Mouse (Mus musculus): ENCODE measurements around the gene Gm45062. TPM values are rescaled to one million over a fixed set of nuclear protein-coding genes. Genes with fewer than 3 reads are reported as not detected.
A peak's percentile ranks its signal among the peaks of the same experiment; 100 is the strongest.

Gm45062 gene
- polyA plus RNA-seq, 1 experiment from 2014 or later, result 9.7 TPM

GRCm38 (mm10) chr6:8628226-8628625 lies 369.0 kb downstream of the Gm45062 start:
- no peak overlapping the region for H3K4me2 ChIP-seq
- no peaks in the 10 kb centered on the region for H3K36me3 ChIP-seq
- no peaks in the 10 kb centered on the region for H3K4me1 ChIP-seq
- H3K9ac ChIP-seq, result no peak overlapping the region
- no peak overlapping the region for H3K4me3 ChIP-seq
- H3K9me3 ChIP-seq, result no peaks in the 10 kb centered on the region
- ATAC-seq (ENCODE audit: insufficient number of reproducible peaks, low FRiP score, low TSS enrichment, low read depth), result no peak
- H3K27ac ChIP-seq, result no peak overlapping the region
- H3K27me3 ChIP-seq, result no peaks in the 10 kb centered on the region
- 93% methylated on average over 8 of the region's 8 CpGs for whole genome bisulfite sequencing

DNA sequence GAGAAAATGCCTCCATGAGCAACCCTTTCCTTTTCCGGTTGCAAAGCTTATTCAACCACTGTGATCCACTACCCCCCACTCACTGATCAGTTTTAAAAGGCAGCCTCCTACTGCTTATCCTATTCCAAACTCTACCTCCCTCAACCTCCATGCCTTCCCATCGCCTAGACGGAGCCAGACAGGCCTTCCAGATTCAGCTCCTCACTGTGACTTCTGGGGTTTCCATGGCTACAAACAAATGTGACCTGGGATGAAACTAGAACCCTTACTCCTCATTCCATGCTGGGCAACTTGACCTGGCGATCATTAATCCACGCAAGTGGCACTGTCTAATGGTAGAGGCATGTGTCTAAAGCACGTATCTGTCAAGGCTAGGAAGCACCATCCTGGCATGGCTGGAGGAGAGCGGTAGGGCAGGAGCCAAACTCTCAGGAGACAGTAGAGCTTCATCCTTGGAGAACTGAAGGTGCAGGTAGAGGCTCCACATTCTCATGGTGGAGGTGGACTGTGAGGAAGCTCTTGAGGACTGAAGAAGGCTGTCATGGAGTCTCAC lies 369.5 kb downstream of the Gm45062 start:
- Histone ChIP-seq H3K9me3 (no peaks in the 10 kb centered on the region), H3K4me1 (no peaks in the 10 kb centered on the region), H3K4me2 (no peak overlapping the region), H3K4me3 (no peak overlapping the region), H3K27me3 (no peaks in the 10 kb centered on the region), H3K27ac (no peak overlapping the region), H3K36me3 (no peaks in the 10 kb centered on the region), H3K9ac (no peak overlapping the region)
- ATAC-seq (ENCODE audit: insufficient number of reproducible peaks, low FRiP score, low TSS enrichment, low read depth), result no peak
- WGBS, result 88% methylated on average over 7 of the region's 7 CpGs

DNA sequence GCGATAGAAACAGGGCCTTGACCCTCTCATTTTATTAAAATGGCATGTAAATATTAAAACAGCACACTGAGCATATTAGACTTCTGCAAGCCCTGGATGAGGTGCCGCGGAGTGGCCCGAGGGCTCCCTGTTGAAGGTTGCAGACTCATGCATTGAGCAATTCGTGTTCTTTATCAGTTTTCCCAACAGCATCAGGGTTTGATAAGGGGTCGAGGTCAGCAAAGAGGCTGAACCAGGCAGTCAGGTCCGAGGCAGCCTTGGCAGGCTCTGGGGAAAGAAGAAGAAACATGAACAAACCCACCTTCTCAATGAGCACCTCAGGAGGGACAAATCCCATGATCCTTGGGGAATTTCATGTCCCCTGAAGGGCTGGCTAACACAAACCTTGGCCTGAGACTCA lies 371.3 kb downstream of the Gm45062 start:
- Histone ChIP-seq H3K4me3 (no peak overlapping the region), H3K9ac (no peak overlapping the region), H3K27me3 (no peaks in the 10 kb centered on the region), H3K4me1 (0 out of 2 replicates have a peak, but pooled peaks cover 3% of the 10 kb centered on the region), H3K9me3 (no peaks in the 10 kb centered on the region), H3K4me2 (no peak overlapping the region), H3K36me3 (no peaks in the 10 kb centered on the region), H3K27ac (no peak overlapping the region)
- WGBS, result 85% methylated on average over 7 of the region's 7 CpGs
- no peak for ATAC-seq (ENCODE audit: insufficient number of reproducible peaks, low FRiP score, low TSS enrichment, low read depth)

- Histone ChIP-seq H3K27ac (no peak overlapping the region), H3K27me3 (no peaks in the 10 kb centered on the region), H3K9me3 (no peaks in the 10 kb centered on the region), H3K36me3 (no peaks in the 10 kb centered on the region), H3K4me2 (no peak overlapping the region), H3K4me3 (no peak overlapping the region), H3K9ac (no peak overlapping the region), H3K4me1 (0 out of 2 replicates have a peak, but pooled peaks cover 3% of the 10 kb centered on the region)
- no peak for ATAC-seq (ENCODE audit: insufficient number of reproducible peaks, low FRiP score, low TSS enrichment, low read depth)
- 74% methylated on average over 8 of the region's 8 CpGs for WGBS
Measured at GRCm38 (mm10) chr6:8631362-8631761, 372.1 kb downstream of the Gm45062 start.

- no peaks in the 10 kb centered on the region for H3K9me3 ChIP-seq
- 0 out of 2 replicates have a peak, but pooled peaks cover 3% of the 10 kb centered on the region for H3K4me1 ChIP-seq
- no peaks in the 10 kb centered on the region for H3K27me3 ChIP-seq
- no peak for ATAC-seq (ENCODE audit: insufficient number of reproducible peaks, low FRiP score, low TSS enrichment, low read depth)
- no peak overlapping the region for H3K27ac ChIP-seq
- no peak overlapping the region for H3K9ac ChIP-seq
- 67% methylated on average over 5 of the region's 5 CpGs for WGBS
- H3K4me3 ChIP-seq, result no peak overlapping the region
- no peak overlapping the region for H3K4me2 ChIP-seq
- H3K36me3 ChIP-seq, result no peaks in the 10 kb centered on the region
Measured at GRCm38 (mm10) chr6:8631986-8632632, 372.9 kb downstream of the Gm45062 start.

- Histone ChIP-seq H3K4me2 (no peak overlapping the region), H3K36me3 (no peaks in the 10 kb centered on the region), H3K4me1 (0 out of 2 replicates have a peak, but pooled peaks cover 3% of the 10 kb centered on the region), H3K27me3 (no peaks in the 10 kb centered on the region), H3K9ac (no peak overlapping the region), H3K9me3 (no peaks in the 10 kb centered on the region), H3K4me3 (no peak overlapping the region), H3K27ac (no peak overlapping the region)
- 90% methylated on average over 4 of the region's 4 CpGs for WGBS
- no peak for ATAC-seq (ENCODE audit: insufficient number of reproducible peaks, low FRiP score, low TSS enrichment, low read depth)
Measured at GRCm38 (mm10) chr6:8632701-8633100, 373.5 kb downstream of the Gm45062 start.

GRCm38 (mm10) chr6:8638122-8638521 lies 378.9 kb downstream of the Gm45062 start:
- Histone ChIP-seq H3K27ac (no peak overlapping the region), H3K4me1 (0 out of 2 replicates have a peak, but pooled peaks cover 3% of the 10 kb centered on the region), H3K4me3 (no peak overlapping the region), H3K9me3 (no peaks in the 10 kb centered on the region), H3K27me3 (no peaks in the 10 kb centered on the region), H3K9ac (no peak overlapping the region), H3K4me2 (no peak overlapping the region), H3K36me3 (no peaks in the 10 kb centered on the region)
- no peak for ATAC-seq (ENCODE audit: insufficient number of reproducible peaks, low FRiP score, low TSS enrichment, low read depth)
- WGBS, result 92% methylated on average over 4 of the region's 4 CpGs

DNA sequence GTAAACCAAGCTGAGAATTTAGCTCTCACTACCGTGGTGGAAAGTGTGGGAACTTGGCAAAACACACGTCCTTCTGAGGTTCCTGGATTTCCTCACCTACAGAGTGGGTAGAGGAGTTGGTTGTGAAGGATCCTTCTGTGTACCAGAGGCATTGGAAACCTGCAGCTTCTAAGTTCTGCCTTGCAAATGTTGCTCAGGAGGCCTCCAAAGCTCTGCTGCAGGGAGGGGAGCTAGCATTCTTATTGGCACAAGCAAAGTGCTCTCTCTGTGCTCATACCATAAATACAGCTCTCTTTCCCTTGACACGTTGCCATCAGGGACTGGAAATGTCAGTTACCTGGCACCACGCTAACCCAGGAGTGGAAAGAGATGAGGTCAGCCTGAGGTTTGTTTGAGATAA lies 379.6 kb downstream of the Gm45062 start:
- Histone ChIP-seq H3K27ac (no peak overlapping the region), H3K36me3 (no peaks in the 10 kb centered on the region), H3K9me3 (no peaks in the 10 kb centered on the region), H3K27me3 (no peaks in the 10 kb centered on the region), H3K4me1 (0 out of 2 replicates have a peak, but pooled peaks cover 3% of the 10 kb centered on the region), H3K4me2 (no peak overlapping the region), H3K9ac (no peak overlapping the region), H3K4me3 (no peak overlapping the region)
- ATAC-seq (ENCODE audit: insufficient number of reproducible peaks, low FRiP score, low TSS enrichment, low read depth), result 0 out of 2 replicates have a peak, but pooled peaks have one; percentile 30
- WGBS, result 67% methylated on average over 4 of the region's 4 CpGs

GRCm38 (mm10) chr6:8639526-8639925 lies 380.3 kb downstream of the Gm45062 start:
- no peak for ATAC-seq (ENCODE audit: insufficient number of reproducible peaks, low FRiP score, low TSS enrichment, low read depth)
- WGBS, result 72% methylated on average over 2 of the region's 2 CpGs
- Histone ChIP-seq H3K27me3 (no peaks in the 10 kb centered on the region), H3K9ac (no peak overlapping the region), H3K4me3 (no peak overlapping the region), H3K4me1 (no peaks in the 10 kb centered on the region), H3K4me2 (no peak overlapping the region), H3K36me3 (no peaks in the 10 kb centered on the region), H3K27ac (no peak overlapping the region), H3K9me3 (no peaks in the 10 kb centered on the region)

DNA sequence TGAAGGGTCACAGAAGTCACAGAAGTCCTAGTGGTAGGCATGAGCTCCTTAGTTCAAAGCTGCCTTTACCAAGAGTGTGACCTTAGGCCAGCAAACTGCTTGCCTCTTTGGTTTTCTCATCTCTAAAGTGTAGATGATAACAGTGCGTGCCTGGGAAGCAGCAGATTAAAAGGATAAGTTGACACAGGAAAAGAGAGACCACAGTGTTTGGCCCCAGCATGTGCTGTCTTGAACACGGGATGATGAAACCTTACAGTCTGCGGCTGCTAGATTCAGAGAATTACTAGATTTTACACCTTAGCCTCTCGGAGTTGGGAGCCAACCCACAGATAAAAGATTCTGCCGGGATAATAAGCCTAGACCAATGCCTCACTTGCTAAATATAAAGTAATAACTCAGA lies 381.6 kb downstream of the Gm45062 start:
- H3K27ac ChIP-seq, result no peak overlapping the region
- H3K36me3 ChIP-seq, result no peaks in the 10 kb centered on the region
- H3K4me2 ChIP-seq, result no peak overlapping the region
- H3K27me3 ChIP-seq, result no peaks in the 10 kb centered on the region
- 87% methylated on average over 5 of the region's 5 CpGs for WGBS
- peaks cover 7% of the 10 kb centered on the region for H3K4me1 ChIP-seq
- H3K4me3 ChIP-seq, result no peak overlapping the region
- ATAC-seq (ENCODE audit: insufficient number of reproducible peaks, low FRiP score, low TSS enrichment, low read depth), result no peak
- H3K9ac ChIP-seq, result no peak overlapping the region
- H3K9me3 ChIP-seq, result no peaks in the 10 kb centered on the region

GRCm38 (mm10) chr6:8644703-8645102 lies 385.5 kb downstream of the Gm45062 start:
- Histone ChIP-seq H3K36me3 (no peaks in the 10 kb centered on the region), H3K4me2 (no peak overlapping the region), H3K4me3 (no peak overlapping the region), H3K27me3 (no peaks in the 10 kb centered on the region), H3K4me1 (peaks cover 10% of the 10 kb centered on the region), H3K27ac (peak overlapping the region; percentile 67), H3K9ac (no peak overlapping the region), H3K9me3 (no peaks in the 10 kb centered on the region)
- 59% methylated on average over 10 of the region's 10 CpGs for WGBS
- no peak for ATAC-seq (ENCODE audit: insufficient number of reproducible peaks, low FRiP score, low TSS enrichment, low read depth)

DNA sequence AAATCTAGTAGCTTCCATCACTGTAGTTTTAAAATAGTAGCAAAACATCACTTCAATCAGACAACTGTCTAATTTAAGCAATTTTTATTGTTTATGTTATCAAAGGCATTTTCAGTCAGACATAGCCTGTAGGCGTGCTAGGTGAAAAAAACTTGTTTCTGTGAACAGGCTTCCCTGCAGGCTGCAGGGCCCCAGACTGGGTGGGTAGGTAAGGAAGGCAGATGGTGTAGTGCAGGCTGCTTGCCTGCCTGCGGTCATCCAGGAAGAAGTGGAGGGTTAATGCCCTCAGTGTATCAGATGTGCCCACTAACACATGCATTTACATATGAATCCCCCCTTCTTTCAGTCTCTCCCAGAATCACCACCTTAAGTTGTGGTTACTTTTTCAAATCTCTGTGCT lies 386.5 kb downstream of the Gm45062 start:
- WGBS, result 54% methylated on average over 2 of the region's 2 CpGs
- Histone ChIP-seq H3K9ac (no peak overlapping the region), H3K4me3 (no peak overlapping the region), H3K4me2 (no peak overlapping the region), H3K36me3 (no peaks in the 10 kb centered on the region), H3K9me3 (no peaks in the 10 kb centered on the region), H3K27ac (no peak overlapping the region), H3K4me1 (peaks cover 10% of the 10 kb centered on the region), H3K27me3 (no peaks in the 10 kb centered on the region)
- no peak for ATAC-seq (ENCODE audit: insufficient number of reproducible peaks, low FRiP score, low TSS enrichment, low read depth)
